Mouse (Mus musculus) gastrocnemius, postnatal 14 days (tissue): ENCODE measurements at regions not wholly inside any gene's neighbourhood (a gene's known extent, or its start where the extent isn't known, plus 50 kb on each side); places are given as distances from the start of the nearest gene placed in this dataset.

Experiments
- DNase-seq: peaks from one replicate; pipeline ENCODE4 v3.0.0; 2021; ENCODE audit warnings: mixed read lengths
- intact Hi-C: fragments of 180-260 bp; cut with DNase I; formaldehyde crosslinking; loops from one replicate; pipeline ENCODE4 v1.15.1; 2025; ENCODE audit warnings: low total_unique reads

- no peak for DNase-seq
- intact Hi-C loops: no loop called here
Measured at GRCm38 (mm10) chr4:71283147-71283546, 474.6 kb downstream of the Gm11232 start.

DNA sequence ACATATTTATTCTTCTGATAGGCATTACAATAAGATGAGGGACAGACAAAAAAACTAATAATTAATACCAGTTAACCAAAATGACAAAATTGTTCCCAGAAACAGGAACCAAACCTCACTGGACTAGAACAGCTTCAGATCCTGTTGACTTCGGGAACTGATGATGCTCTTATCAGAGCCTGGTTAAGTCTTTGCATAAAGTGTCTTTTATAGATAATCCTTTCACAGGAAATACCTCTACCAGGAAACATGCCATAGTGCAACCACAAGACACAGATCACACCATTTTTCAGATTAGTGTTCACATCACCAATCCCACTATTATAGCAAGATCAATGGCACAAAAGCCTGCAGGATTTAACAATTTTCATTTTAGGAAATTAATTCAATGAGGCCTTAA, 478.1 kb downstream of the Gm11232 start:
- intact Hi-C loops: no loop called here
- no peak for DNase-seq

- intact Hi-C loops: no loop called here
- DNase-seq: no peak
Measured at GRCm38 (mm10) chr4:71259897-71260296, 497.9 kb downstream of the Gm11232 start.

DNA sequence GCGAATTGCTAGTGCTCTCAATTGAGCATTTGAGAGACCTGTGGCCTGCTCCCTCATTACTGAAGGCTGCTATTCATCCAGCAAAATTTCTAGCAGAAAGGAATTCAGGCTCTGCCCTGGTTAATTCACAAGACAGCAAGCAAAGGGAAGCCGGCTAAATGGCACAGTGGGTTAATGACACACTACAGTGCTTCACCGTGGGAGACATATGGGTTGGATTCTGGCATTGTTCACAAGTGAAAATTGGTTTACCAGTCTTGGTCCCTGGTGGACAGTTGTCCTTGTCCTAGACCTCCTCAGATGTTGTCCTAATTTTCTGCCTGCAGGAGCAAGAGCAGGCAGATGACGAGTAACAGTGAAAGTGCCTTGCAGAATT, 527.3 kb downstream of the Gm11232 start:
- DNase-seq: no peak
- intact Hi-C loops: no loop called here

GRCm38 (mm10) chr4:71229796-71230496, 527.8 kb downstream of the Gm11232 start:
- DNase-seq: no peak
- intact Hi-C loops: no loop called here

- DNase-seq: no peak
- intact Hi-C loops: no loop called here
Measured at GRCm38 (mm10) chr4:71226653-71227052, 531.1 kb downstream of the Gm11232 start.

GRCm38 (mm10) chr4:71218060-71218459, 539.7 kb downstream of the Gm11232 start:
- intact Hi-C loops: no loop called here
- DNase-seq: no peak

DNA sequence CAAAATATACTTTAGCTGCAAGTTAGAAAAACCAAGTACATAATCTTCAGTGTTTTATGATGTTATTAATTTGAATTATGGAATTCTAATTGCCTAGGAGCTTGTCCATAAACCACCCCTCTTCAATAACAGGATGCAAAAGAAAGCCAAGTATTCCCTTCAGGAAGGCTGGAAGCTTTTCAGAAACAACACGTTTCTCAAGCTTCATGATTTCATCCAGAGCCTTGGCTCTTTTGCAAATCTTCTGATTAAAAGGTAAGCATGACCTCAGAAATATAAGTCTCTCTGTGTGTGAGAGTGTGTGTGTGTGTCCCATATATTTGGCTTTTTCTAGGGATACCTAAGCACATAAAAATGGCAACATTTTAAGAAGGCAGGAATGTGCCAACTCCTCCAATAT, 570.0 kb downstream of the Gm11232 start:
- intact Hi-C loops: no loop called here
- no peak for DNase-seq

DNA sequence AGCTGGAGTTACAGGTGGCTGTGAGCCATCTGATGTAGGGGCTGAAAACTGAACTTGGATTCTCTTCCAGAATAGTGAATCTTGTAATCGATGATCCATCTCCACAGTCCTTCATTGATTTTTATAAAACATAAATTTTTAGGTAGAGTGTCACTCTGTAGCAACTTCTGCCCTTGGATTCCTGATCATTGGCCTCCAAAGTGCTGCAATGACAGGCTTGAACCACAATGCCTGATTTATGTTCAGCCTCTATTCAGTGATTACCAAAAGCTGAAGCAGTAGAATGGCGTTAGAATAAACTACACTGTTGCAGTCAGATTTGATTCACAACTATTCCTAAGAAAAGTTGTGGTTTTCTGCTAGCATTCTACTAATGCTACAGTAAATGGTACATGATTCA, 580.1 kb downstream of the Gm11232 start:
- no peak for DNase-seq
- intact Hi-C loops: no loop called here

GRCm38 (mm10) chr4:71165802-71166201, 592.0 kb downstream of the Gm11232 start:
- peak; percentile 11 for DNase-seq
- intact Hi-C loops: no loop called here

GRCm38 (mm10) chr4:71131670-71132317, 597.0 kb upstream of the Megf9 start:
- no peak for DNase-seq

GRCm38 (mm10) chr4:71130946-71131669, 596.3 kb upstream of the Megf9 start:
- intact Hi-C loops: no loop called here
- DNase-seq: peak; percentile 4

More at GRCm38 (mm10) chr4:71131670-71132317, 597.0 kb upstream of the Megf9 start:
- intact Hi-C loops: no loop called here

DNA sequence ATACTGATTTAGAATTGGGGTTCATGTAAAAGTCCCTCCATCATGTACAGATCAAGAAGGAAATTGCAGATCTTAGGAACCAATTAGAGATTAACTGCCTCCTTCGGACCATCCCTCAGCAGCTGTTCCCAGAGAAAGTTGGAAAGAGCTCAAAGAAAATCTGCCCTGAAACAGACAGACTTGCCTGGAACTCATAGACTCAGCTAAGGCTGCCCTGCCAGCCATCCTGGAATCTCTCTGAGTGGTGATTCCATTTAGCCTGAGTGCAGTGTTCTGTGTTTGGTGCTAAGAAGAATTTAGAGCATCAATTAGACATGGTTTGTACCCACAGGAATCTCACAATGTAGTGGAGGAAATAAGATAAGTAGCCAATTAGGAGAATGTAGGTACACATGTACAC, 594.5 kb upstream of the Megf9 start:
- intact Hi-C loops: no loop called here
- no peak for DNase-seq
